Mouse (Mus musculus): ENCODE data around the gene Mt2.

Gene Mt2

GRCm38 (mm10) chr8:94199202-94199869 lies 26.9 kb downstream of the Mt2 start:
- peak; percentile 60 to 70 for DNase-seq

GRCm38 (mm10) chr8:94204043-94204442 lies 31.6 kb downstream of the Mt2 start:
- no peak for DNase-seq

- DNase-seq: peak; percentile 77 to 81
Observed at GRCm38 (mm10) chr8:94205736-94206135, 33.3 kb downstream of the Mt2 start.

GRCm38 (mm10) chr8:94206256-94206655 lies 33.8 kb downstream of the Mt2 start:
- no peak for DNase-seq

GRCm38 (mm10) chr8:94207491-94207890 lies 35.0 kb downstream of the Mt2 start:
- DNase-seq: no peak

GRCm38 (mm10) chr8:94209639-94210038 lies 37.2 kb downstream of the Mt2 start:
- peak; percentile 55 to 58 for DNase-seq

- DNase-seq: peak in 1 of 2 experiments; percentile 20
Observed at GRCm38 (mm10) chr8:94210225-94210624, 37.8 kb downstream of the Mt2 start.

GRCm38 (mm10) chr8:94213819-94214218 lies 41.4 kb downstream of the Mt2 start:
- DNase-seq: peak in 1 of 2 experiments; percentile 18

GRCm38 (mm10) chr8:94214252-94215173 lies 42.0 kb downstream of the Mt2 start, which contains the start of gene Nup93:
Gene Nup93 (plus strand): TSS chr8:94214564.
- DNase-seq: peak; percentile 98 to 99

Data from cerebellum, adult 18-20 months (tissue).